Mouse (Mus musculus) cerebellum, adult (tissue): ENCODE results near the gene Unc119b.
"Not testable (repeated sequence)": the region's sequence is repeated elsewhere in the genome, so short reads cannot be mapped to it uniquely, and the experiment has no call there.

ENCODE experiments used
- ATAC-seq: cut with Nextera tagmentation; 2 replicates; pipeline ENCODE4 v1.9.2; 2017; ENCODE audit warnings: mild to moderate bottlenecking, moderate library complexity, mixed read lengths; ENCODE audit not compliant: insufficient number of reproducible peaks, low FRiP score, low TSS enrichment

Unc119b gene

GRCm38 (mm10) chr5:115140726-115141125, 6.0 kb upstream of the Unc119b start:
- ATAC-seq, result no peak

- no peak for ATAC-seq
These were observed 4.3 kb upstream of the Unc119b start for GRCm38 (mm10) chr5:115139124-115139523.

GRCm38 (mm10) chr5:115133358-115134066, 1.3 kb downstream of the Unc119b start:
- ATAC-seq, result no peak

GRCm38 (mm10) chr5:115132465-115132864, 2.3 kb downstream of the Unc119b start:
- ATAC-seq, result no peak

GRCm38 (mm10) chr5:115129328-115129727, 5.4 kb downstream of the Unc119b start:
- ATAC-seq, result no peak

- no peak for ATAC-seq
These were observed 7.2 kb downstream of the Unc119b start for GRCm38 (mm10) chr5:115127421-115128179.

- ATAC-seq, result no peak
These were observed 8.0 kb downstream of the Unc119b start for GRCm38 (mm10) chr5:115126578-115127312.

- ATAC-seq, result peak; percentile 68; the same call in 1 of the 2 replicates
These were observed 9.4 kb downstream of the Unc119b start for GRCm38 (mm10) chr5:115125211-115125871.

- ATAC-seq, result no peak
These were observed 10.1 kb downstream of the Unc119b start for GRCm38 (mm10) chr5:115124690-115125089.

- no peak for ATAC-seq
These were observed 13.8 kb downstream of the Unc119b start for GRCm38 (mm10) chr5:115120978-115121377.

- 0 out of 2 replicates have a peak, but pooled peaks have one; percentile 31 for ATAC-seq
These were observed 15.7 kb downstream of the Unc119b start, which contains the start of gene Acads for GRCm38 (mm10) chr5:115118961-115119570. Acads (minus strand) TSS chr5:115119346.

GRCm38 (mm10) chr5:115117467-115117866, 17.3 kb downstream of the Unc119b start:
- no peak for ATAC-seq

- no peak for ATAC-seq
These were observed 18.3 kb downstream of the Unc119b start for GRCm38 (mm10) chr5:115116426-115116825.

GRCm38 (mm10) chr5:115114501-115114900, 20.3 kb downstream of the Unc119b start:
- ATAC-seq, result no peak

- ATAC-seq, result no peak
These were observed 21.5 kb downstream of the Unc119b start for GRCm38 (mm10) chr5:115113244-115113643.

GRCm38 (mm10) chr5:115111156-115111555, 23.6 kb downstream of the Unc119b start:
- ATAC-seq, result no peak

GRCm38 (mm10) chr5:115103253-115103652, 31.5 kb downstream of the Unc119b start:
- ATAC-seq, result not testable (repeated sequence)

GRCm38 (mm10) chr5:115102231-115102630, 32.5 kb downstream of the Unc119b start:
- no peak for ATAC-seq

GRCm38 (mm10) chr5:115100473-115100872, 34.3 kb downstream of the Unc119b start:
- ATAC-seq, result no peak

- no peak for ATAC-seq
These were observed 34.8 kb downstream of the Unc119b start for GRCm38 (mm10) chr5:115099991-115100390.
